Mouse (Mus musculus) stomach, postnatal 0 days (tissue): ENCODE measurements around the gene Slc12a4.
"Not testable (repeated sequence)": the region's sequence is repeated elsewhere in the genome, so short reads cannot be mapped to it uniquely, and the experiment has no call there.

ENCODE experiments used
- CTCF ChIP-seq: IDR thresholded peaks from 2 replicates; pipeline ENCODE4 v1.5.1; 2016; ENCODE audit warnings: antibody characterized with exemption, low read depth, mild to moderate bottlenecking, moderate library complexity
- EP300 ChIP-seq: optimal IDR thresholded peaks from 2 replicates; pipeline ENCODE3; 2016; ENCODE audit warnings: antibody characterized with exemption

DNA sequence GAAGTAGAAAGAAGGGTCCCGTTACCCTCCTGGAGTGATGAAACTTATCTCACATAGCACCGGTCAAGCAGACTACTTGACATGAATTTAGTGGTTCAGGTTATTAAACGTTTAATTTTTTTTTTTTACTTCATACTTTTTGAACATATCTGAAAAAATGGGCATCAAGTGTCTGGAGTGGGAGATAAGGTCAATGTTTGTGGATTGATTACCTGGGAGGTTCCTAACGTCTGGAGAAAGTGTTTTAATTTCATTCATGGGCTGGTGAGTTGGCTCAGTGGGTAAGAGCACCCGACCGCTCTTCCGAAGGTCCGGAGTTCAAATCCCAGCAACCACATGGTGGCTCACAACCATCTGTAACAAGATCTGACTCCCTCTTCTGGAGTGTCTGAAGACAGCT is 46.3 kb upstream of the Slc12a4 start:
- not testable (repeated sequence) for TF ChIP-seq CTCF, EP300
